Mouse (Mus musculus) heart, embryonic 11.5 days (tissue): Measurements from ENCODE around the gene Cacna1e. TPM values are rescaled to one million over a fixed set of nuclear protein-coding genes. Genes with fewer than 3 reads are reported as not detected.

ENCODE experiments used
- ATAC-seq: fragments of 200-750 bp; cut with Nextera tagmentation; replicated peaks from 2 replicates; pipeline ENCODE4 v1.8.0; 2017; ENCODE audit warnings: moderate library complexity; ENCODE audit not compliant: insufficient number of reproducible peaks, low FRiP score, low TSS enrichment
- H3K27ac ChIP-seq: fragments of 300-500 bp; sonication (generic); 2 replicates; pipeline ENCODE4 v1.5.1; 2014; ENCODE audit warnings: mild to moderate bottlenecking, low read depth, low read length
- H3K27me3 ChIP-seq: fragments of 300-500 bp; sonication (generic); 2 replicates; pipeline ENCODE4 v1.6.1; 2014; ENCODE audit warnings: mild to moderate bottlenecking, low read length, mixed read lengths; ENCODE audit not compliant: control insufficient read depth, insufficient read depth
- H3K36me3 ChIP-seq: fragments of 300-500 bp; sonication (generic); 2 replicates; pipeline ENCODE4 v1.6.1; 2014; ENCODE audit warnings: mild to moderate bottlenecking, low read length, moderate library complexity, mixed read lengths; ENCODE audit not compliant: control insufficient read depth, insufficient read depth
- H3K4me1 ChIP-seq: fragments of 300-500 bp; sonication (generic); 2 replicates; pipeline ENCODE4 v1.6.1; 2014; ENCODE audit warnings: low read length; ENCODE audit not compliant: control insufficient read depth, insufficient read depth
- H3K4me2 ChIP-seq: fragments of 300-500 bp; sonication (generic); 2 replicates; pipeline ENCODE4 v1.6.1; 2014; ENCODE audit warnings: mild to moderate bottlenecking, moderate library complexity
- H3K4me3 ChIP-seq: fragments of 300-500 bp; sonication (generic); 2 replicates; pipeline ENCODE4 v1.5.1; 2014; ENCODE audit warnings: low read depth, low read length
- H3K9ac ChIP-seq: fragments of 300-500 bp; sonication (generic); 2 replicates; pipeline ENCODE4 v1.6.1; 2014; ENCODE audit warnings: mild to moderate bottlenecking, low read depth, low read length, moderate library complexity
- H3K9me3 ChIP-seq: fragments of 300-500 bp; sonication (generic); replicated peaks from 2 replicates; pipeline ENCODE4 v1.6.1; 2016; ENCODE audit warnings: low read length; ENCODE audit not compliant: control insufficient read depth
- WGBS: fragments of 180-500 bp; shearing (Covaris S2); extraction: QIAGEN DNeasy Blood & Tissue Kit; methylation state at CpG from one replicate; pipeline ENCODE4 v1.1.7; 2014; ENCODE audit not compliant: insufficient replicate concordance; 5-methylcytosine and 5-hydroxymethylcytosine counted together
- polyA plus RNA-seq: library from polyadenylated mRNA; unstranded; fragments of >200 nt; fragmentation: Nextera tagmentation; extraction: Ambion mirVana; gene quantifications from 2 replicates; pipeline ENCODE4 v1.2.1, GENCODE M21; 2014

Gene Cacna1e
- polyA plus RNA-seq = 0.32 and 0.66 TPM in 2 replicates

DNA sequence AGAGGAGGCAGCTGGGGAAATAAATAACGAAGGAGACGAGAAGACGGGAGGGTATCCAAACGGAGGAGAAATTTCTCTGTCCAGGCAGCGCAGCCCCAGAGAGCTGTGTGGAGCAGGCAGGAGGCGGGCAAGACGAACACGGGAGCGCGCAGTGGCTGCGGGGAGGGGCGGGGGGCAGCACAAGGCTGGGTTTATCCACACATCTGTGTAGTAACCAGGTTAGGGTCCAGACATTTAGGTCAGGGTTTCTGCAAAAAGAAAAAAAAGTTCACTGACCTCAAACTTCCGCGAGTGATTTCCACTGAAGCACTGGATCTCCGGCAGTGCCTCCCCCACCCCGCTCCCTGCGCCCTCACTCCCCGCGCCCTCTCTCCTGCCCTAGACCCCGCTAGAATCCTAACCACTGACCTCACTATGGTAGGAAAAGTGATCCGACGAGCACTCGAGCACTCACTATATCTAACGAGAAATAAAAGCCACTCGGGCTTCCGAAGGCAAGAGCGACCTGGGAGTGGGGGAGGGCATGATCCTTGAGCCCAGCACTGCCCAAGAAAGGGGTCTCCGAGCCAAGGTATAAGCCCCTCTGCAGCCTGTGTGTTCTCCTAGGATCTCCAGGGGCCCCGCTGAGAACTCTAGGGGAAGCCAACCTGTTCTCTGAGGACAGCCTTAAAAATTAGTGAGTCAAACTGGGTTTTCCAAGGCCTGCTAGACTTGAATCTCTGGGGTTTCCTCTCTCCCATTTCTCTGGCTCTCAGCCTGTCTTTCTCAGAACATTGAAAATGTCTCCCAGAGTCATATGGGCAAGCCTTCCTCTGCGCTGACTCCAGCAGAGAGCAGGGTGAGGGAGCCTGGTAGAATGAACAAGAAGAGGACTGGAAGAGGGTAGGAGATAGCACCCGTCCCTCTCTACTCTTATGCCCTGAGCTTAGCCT lies at the start of gene Cacna1e:
Cacna1e (minus strand) TSS at position 227 of the 932 bp plus-strand sequence.
- Histone ChIP-seq H3K9me3 (no peaks in the 10 kb centered on the region), H3K27ac (no peak within 1 kb of the TSS), H3K27me3 (peaks cover 30% of the 10 kb centered on the region), H3K36me3 (no peaks in the 10 kb centered on the region), H3K4me2 (peak within 1 kb of the TSS; percentile 69), H3K9ac (peak within 1 kb of the TSS; percentile 59; the same call in 1 of the 2 replicates), H3K4me3 (peak within 1 kb of the TSS; percentile 52), H3K4me1 (0 out of 2 replicates have a peak, but pooled peaks cover 3% of the 10 kb centered on the region)
- 9% methylated on average over 31 of the region's 31 CpGs for WGBS
- ATAC-seq = 0 out of 2 replicates have a peak, but pooled peaks have one; percentile 14

DNA sequence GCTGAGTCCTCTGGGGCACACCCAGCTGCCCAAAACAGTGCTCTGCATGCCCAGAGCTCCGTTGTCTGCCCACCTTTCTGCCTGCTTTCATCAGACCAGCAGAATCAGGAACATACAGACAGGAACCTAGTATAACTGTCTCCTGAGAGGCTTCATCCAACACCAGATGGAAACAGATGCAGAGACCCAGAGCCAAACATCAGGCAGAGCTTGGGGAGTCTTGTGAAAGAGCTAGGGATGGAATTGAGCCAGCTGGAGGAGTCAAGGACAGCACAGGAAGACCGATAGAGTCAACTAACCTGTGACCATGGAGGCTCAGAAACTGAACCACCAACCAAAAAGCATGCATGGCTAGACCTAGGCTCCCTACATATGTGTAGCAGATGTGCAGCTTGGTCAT lies 34.1 kb upstream of the Cacna1e start:
- H3K27me3 ChIP-seq = no peaks in the 10 kb centered on the region
- no peak for ATAC-seq
- H3K4me3 ChIP-seq = no peak overlapping the region
- H3K27ac ChIP-seq = no peak overlapping the region
- 64% methylated on average over 2 of the region's 2 CpGs for WGBS
- no peak overlapping the region for H3K4me2 ChIP-seq
- H3K36me3 ChIP-seq = no peaks in the 10 kb centered on the region
- no peaks in the 10 kb centered on the region for H3K4me1 ChIP-seq
- no peaks in the 10 kb centered on the region for H3K9me3 ChIP-seq
- no peak overlapping the region for H3K9ac ChIP-seq

DNA sequence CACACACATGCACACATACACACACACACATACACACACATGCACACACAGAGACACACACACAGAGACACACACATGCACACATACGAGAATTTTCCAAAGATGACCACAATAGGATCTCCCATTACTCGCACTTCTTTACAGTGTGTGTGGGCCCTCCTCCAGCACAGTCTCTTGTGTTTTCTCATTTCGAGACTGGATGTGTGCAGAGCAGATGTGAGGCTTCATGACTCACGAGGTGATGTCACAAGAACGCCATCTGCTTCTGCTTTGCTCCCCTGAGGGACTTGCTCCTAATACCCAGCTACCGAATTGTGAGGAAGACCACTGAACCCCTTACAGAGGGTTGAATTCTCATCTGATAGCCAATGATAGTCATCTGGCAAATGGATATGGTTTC lies 33.1 kb upstream of the Cacna1e start:
- no peak overlapping the region for H3K4me2 ChIP-seq

DNA sequence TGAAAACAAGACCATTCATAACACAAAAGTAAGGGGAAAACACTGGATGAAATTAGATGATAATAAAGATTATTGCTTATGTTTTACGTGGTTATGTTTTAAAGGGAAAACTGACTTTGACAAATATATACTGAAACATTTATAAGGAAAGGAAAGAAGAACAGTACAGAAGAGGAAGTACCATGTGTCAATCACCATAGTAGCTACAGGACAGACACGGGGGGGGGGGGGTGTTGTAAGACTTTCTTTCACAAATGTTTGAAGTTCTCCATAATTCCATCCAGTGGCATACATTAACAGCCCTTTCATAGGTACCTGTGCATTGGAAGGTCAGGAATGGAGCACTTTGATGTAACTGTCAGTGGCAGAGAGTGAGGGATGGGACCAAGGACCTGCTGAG lies 25.3 kb upstream of the Cacna1e start:
- Histone ChIP-seq H3K4me3 (no peak overlapping the region), H3K4me1 (no peaks in the 10 kb centered on the region), H3K9me3 (no peaks in the 10 kb centered on the region), H3K27ac (no peak overlapping the region), H3K9ac (no peak overlapping the region), H3K36me3 (no peaks in the 10 kb centered on the region), H3K4me2 (no peak overlapping the region), H3K27me3 (no peaks in the 10 kb centered on the region)
- WGBS = 83% methylated on average over 2 of the region's 2 CpGs
- ATAC-seq = no peak

More for the DNA sequence above, 33.1 kb upstream of the Cacna1e start:
- WGBS = 69% methylated on average over 6 of the region's 6 CpGs
- no peak overlapping the region for H3K9ac ChIP-seq
- H3K9me3 ChIP-seq = no peaks in the 10 kb centered on the region
- no peak overlapping the region for H3K4me3 ChIP-seq
- H3K36me3 ChIP-seq = no peaks in the 10 kb centered on the region
- no peak overlapping the region for H3K27ac ChIP-seq
- no peaks in the 10 kb centered on the region for H3K27me3 ChIP-seq
- ATAC-seq = no peak
- H3K4me1 ChIP-seq = no peaks in the 10 kb centered on the region

DNA sequence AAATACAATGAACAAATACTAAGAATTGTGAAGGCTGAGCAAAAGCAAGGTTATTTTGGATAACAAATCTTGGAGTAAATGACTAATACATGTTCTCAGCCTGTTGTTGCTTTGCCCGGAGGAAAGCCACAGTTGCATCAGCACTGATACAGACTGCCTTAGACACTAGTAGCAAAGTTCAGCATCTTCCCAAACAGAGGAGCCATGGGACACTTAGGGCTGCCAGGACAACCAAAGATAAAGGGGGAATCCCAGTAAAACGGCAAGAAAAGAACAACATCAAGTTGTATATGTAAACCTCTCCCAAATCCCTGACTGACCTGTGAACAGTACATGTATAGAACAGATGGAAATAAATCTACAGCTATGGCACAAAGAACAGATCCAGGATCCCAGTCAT lies 13.1 kb upstream of the Cacna1e start:
- H3K9me3 ChIP-seq = no peaks in the 10 kb centered on the region
- H3K4me3 ChIP-seq = no peak overlapping the region
- no peak overlapping the region for H3K4me2 ChIP-seq
- H3K36me3 ChIP-seq = no peaks in the 10 kb centered on the region
- no peaks in the 10 kb centered on the region for H3K27me3 ChIP-seq
- H3K27ac ChIP-seq = no peak overlapping the region
- WGBS = 72% methylated on average over 2 of the region's 2 CpGs
- H3K4me1 ChIP-seq = no peaks in the 10 kb centered on the region
- ATAC-seq = no peak
- H3K9ac ChIP-seq = no peak overlapping the region

DNA sequence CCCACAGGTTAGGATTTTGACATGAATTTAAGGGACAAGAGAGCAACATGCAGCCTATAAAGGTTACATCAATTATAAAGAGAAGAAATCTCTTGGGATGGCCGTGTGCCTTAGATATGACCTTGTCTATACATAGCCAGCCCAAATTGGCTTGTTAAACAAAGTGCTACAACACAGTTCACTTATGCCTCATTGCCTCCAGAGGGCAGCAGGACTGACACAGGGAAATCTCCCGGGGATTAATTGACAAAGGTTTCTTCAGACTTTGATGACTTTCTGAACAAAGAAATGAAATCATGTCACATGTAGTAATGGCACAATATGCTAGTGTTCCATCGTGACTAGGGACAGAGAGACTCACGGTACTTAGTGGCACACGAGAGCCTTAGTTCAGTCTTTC lies 5.9 kb upstream of the Cacna1e start:
- no peak overlapping the region for H3K4me3 ChIP-seq
- peaks cover 7% of the 10 kb centered on the region; the same call in 1 of the 2 replicates for H3K27me3 ChIP-seq
- H3K27ac ChIP-seq = no peak overlapping the region
- no peak overlapping the region for H3K4me2 ChIP-seq
- no peaks in the 10 kb centered on the region for H3K9me3 ChIP-seq
- ATAC-seq = no peak
- H3K9ac ChIP-seq = no peak overlapping the region
- H3K36me3 ChIP-seq = no peaks in the 10 kb centered on the region
- H3K4me1 ChIP-seq = no peaks in the 10 kb centered on the region
- WGBS = 75% methylated on average over 5 of the region's 5 CpGs

DNA sequence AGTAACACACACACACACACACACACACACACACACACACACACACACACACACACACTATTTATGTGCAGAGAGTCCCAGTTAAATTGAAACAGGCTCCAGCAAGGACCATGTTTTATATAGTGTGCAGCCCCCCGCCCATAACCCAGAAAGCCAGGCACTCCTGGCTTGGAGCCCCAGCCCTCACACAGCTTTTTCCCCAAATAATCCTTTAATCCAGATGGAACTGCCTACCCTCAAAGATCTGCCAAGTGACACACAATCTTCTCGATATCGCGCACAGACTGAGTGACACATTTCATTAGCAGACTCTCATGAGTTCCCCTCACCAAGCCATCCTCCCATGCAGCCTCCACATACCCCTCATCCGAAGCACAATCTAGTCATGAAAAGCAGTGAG lies 4.2 kb upstream of the Cacna1e start:
- 86% methylated on average over 5 of the region's 5 CpGs for WGBS
- ATAC-seq = no peak
- Histone ChIP-seq H3K27me3 (peaks cover 17% of the 10 kb centered on the region; the same call in 1 of the 2 replicates), H3K9me3 (no peaks in the 10 kb centered on the region), H3K4me2 (no peak overlapping the region), H3K27ac (no peak overlapping the region), H3K4me1 (0 out of 2 replicates have a peak, but pooled peaks cover 3% of the 10 kb centered on the region), H3K36me3 (no peaks in the 10 kb centered on the region), H3K9ac (no peak overlapping the region), H3K4me3 (no peak overlapping the region)

DNA sequence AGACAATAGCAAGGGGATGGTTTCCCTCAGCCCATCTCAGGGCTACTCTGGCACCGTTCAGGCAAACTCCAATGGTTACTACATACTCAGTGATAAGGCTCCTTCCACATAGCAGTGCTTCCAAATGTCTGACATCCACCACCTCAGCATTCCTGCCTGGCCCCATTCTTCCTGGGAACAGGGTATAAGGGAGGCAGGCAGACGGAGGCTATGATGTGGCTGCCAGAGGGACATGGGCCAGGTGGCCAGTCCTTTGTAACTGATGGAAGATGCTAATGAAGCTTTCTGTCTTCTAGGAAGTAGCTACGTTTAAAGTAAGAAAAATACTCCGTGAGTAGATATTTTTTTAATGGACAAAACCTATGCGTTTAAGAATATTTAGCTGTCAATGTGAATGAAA lies 3.7 kb upstream of the Cacna1e start:
- no peak overlapping the region for H3K9ac ChIP-seq
- no peak overlapping the region for H3K4me2 ChIP-seq
- H3K27me3 ChIP-seq = peaks cover 21% of the 10 kb centered on the region
- ATAC-seq = no peak
- no peaks in the 10 kb centered on the region for H3K9me3 ChIP-seq
- no peak overlapping the region for H3K27ac ChIP-seq
- 64% methylated on average over 5 of the region's 5 CpGs for WGBS
- H3K4me1 ChIP-seq = 0 out of 2 replicates have a peak, but pooled peaks cover 3% of the 10 kb centered on the region
- H3K36me3 ChIP-seq = no peaks in the 10 kb centered on the region
- no peak overlapping the region for H3K4me3 ChIP-seq
